Mouse (Mus musculus): ENCODE measurements around the gene Syt2. TPM values are rescaled to one million over a fixed set of nuclear protein-coding genes. Genes with fewer than 3 reads are reported as not detected.

Syt2 gene
- polyA plus RNA-seq, 1 experiment: 0.01 TPM

DNA sequence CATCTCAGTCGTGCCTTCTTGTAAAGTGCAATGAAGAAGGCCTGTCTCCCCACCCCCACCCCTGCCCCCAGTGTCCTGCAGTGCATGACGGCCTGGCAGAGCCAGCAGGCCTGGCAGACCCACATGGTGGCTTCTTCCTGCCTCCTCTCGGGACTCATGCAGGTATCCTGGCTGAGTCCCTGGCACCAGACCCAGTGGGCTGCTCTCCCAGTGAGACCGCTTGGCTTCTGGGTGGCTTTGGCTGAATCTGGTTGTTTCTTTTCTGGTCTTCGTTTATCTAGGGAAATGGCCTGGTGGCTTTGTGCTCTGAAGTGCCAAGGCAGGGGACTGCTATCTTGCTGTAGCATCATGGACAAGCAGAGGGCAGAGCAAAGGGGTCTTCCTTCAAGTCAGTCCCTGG, 68.6 kb downstream of the Syt2 start:
- Histone ChIP-seq H3K9me3 (ENCODE audit: control insufficient read depth, low read length) (no peaks in the 10 kb centered on the region), H3K4me3 (replicated peaks) (no peak overlapping the region), H3K36me3 (ENCODE audit: control insufficient read depth) (no peaks in the 10 kb centered on the region), H3K4me1 (ENCODE audit: control insufficient read depth) (no peaks in the 10 kb centered on the region), H3K27me3 (ENCODE audit: control insufficient read depth) (peaks cover 22% of the 10 kb centered on the region)
- TF ChIP-seq TAL1 (IDR thresholded peaks at IDR 0.05; ENCODE audit: low read length) (no peak), GATA1 (IDR thresholded peaks at IDR 0.05; ENCODE audit: low read length) (no peak)

DNA sequence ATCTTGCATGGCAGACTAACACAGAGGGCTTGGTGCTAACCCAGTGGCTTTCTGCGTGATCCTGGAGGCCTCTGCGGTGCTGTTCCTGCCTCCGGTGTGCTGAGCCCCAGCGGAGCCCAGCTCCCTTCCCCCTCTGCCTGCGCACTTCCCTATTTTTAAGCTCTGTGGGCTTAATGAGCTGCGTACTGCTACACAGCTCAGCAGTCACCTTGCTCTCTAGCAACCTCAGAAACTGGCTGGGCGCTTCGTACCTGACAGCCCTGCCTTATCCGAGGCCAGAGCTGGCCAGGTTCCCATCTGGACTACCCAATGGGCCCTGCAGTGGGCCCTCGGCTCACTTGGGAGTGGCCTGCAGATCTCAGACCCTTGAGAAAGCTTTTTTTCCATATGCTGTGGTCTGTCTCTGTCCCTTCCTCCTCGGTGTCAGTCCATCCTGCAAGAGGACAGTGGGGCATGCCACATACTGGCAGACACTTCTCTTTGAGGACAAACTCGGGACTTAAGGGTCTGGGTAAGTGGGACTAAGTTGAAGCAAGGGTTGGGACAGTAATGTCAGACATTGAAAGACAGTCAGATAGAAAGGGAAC, 73.3 kb downstream of the Syt2 start:
- Histone ChIP-seq H3K27me3 (ENCODE audit: control insufficient read depth) (no peaks in the 10 kb centered on the region), H3K4me3 (replicated peaks) (no peak overlapping the region)
- TF ChIP-seq TAL1 (IDR thresholded peaks at IDR 0.05; ENCODE audit: low read length) (no peak), GATA1 (IDR thresholded peaks at IDR 0.05; ENCODE audit: low read length) (no peak)

DNA sequence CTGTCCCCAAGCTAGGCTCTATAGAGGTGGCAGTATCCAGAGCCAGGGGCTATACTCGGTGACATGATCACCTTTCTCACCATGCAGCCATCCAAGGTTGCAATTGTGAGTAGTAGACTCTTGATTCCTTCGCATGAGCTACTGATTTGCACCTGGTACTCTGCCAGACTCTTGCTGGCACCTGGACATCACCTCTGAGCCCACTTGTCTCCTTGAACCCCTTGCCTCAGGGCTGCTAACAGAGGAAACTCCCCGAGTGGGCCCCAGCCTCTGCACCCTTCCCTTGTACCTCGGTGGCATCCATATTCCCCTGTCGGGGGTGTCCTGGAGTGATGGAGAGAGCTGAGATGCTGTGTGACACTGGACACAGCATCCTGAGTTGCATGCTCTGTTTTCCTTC, 75.0 kb downstream of the Syt2 start:
- no peaks in the 10 kb centered on the region for H3K36me3 ChIP-seq (ENCODE audit: control insufficient read depth)
- H3K4me3 ChIP-seq (replicated peaks): no peak overlapping the region
- H3K27me3 ChIP-seq (ENCODE audit: control insufficient read depth): 0 out of 2 replicates have a peak, but pooled peaks cover 1% of the 10 kb centered on the region
- H3K9me3 ChIP-seq (ENCODE audit: control insufficient read depth, low read length): no peaks in the 10 kb centered on the region
- no peak for TF ChIP-seq TAL1 (IDR thresholded peaks at IDR 0.05; ENCODE audit: low read length)
- TF ChIP-seq GATA1 (IDR thresholded peaks at IDR 0.05; ENCODE audit: low read length): no peak
- H3K4me1 ChIP-seq (ENCODE audit: control insufficient read depth): peaks cover 11% of the 10 kb centered on the region

More for the DNA sequence above, 73.3 kb downstream of the Syt2 start:
- H3K36me3 ChIP-seq (ENCODE audit: control insufficient read depth): no peaks in the 10 kb centered on the region
- H3K9me3 ChIP-seq (ENCODE audit: control insufficient read depth, low read length): no peaks in the 10 kb centered on the region
- H3K4me1 ChIP-seq (ENCODE audit: control insufficient read depth): peaks cover 6% of the 10 kb centered on the region

DNA sequence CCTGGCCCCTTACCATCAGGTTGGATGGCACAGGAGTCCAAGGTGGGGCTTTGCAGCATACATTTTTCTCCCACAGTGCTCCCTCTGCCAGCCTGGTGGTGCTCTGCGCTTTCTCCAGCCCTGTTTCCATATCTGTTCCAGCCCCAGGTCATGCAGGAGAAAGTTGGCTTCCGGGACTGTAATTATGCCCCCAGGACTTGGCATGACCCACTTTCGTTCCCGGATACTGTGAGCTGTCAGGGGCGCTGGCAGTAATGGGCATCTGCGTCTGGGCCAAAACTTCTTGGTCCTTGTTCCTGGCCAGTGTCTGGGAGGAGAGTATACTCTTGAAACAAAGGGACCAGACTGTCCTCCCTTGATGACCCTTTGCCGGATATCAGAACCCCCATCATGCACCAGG, 76.4 kb downstream of the Syt2 start:
- Histone ChIP-seq H3K4me1 (ENCODE audit: control insufficient read depth) (peaks cover 11% of the 10 kb centered on the region), H3K4me3 (replicated peaks) (no peak overlapping the region), H3K27me3 (ENCODE audit: control insufficient read depth) (0 out of 2 replicates have a peak, but pooled peaks cover 2% of the 10 kb centered on the region), H3K9me3 (ENCODE audit: control insufficient read depth, low read length) (no peaks in the 10 kb centered on the region), H3K36me3 (ENCODE audit: control insufficient read depth) (no peaks in the 10 kb centered on the region)
- no peak for TF ChIP-seq GATA1 (IDR thresholded peaks at IDR 0.05; ENCODE audit: low read length)
- TF ChIP-seq TAL1 (IDR thresholded peaks at IDR 0.05; ENCODE audit: low read length): no peak

DNA sequence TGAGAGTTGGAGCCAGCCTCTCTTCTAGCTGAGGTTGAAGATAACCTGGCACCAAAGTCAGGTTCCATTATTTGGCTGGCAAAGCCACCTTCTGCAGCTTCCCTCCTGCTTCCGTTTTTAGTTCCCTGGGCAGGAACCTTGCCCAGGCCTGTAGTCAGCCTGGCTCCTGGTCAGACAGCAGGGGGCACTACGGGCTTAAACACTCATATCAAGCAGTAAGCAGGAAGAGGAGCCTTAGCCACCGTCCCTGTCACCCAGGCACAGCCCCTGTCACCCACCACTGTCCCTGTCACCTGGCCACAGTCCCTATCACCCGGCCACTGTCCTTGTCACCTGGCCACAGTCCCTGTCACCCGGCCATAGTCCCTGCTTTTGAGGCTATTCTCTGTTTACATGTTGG, 78.8 kb downstream of the Syt2 start:
- Histone ChIP-seq H3K4me3 (replicated peaks) (no peak overlapping the region), H3K4me1 (ENCODE audit: control insufficient read depth) (peaks cover 11% of the 10 kb centered on the region), H3K27me3 (ENCODE audit: control insufficient read depth) (0 out of 2 replicates have a peak, but pooled peaks cover 2% of the 10 kb centered on the region), H3K36me3 (ENCODE audit: control insufficient read depth) (no peaks in the 10 kb centered on the region), H3K9me3 (ENCODE audit: control insufficient read depth, low read length) (no peaks in the 10 kb centered on the region)
- TF ChIP-seq TAL1 (IDR thresholded peaks at IDR 0.05; ENCODE audit: low read length) (no peak), GATA1 (IDR thresholded peaks at IDR 0.05; ENCODE audit: low read length) (no peak)

DNA sequence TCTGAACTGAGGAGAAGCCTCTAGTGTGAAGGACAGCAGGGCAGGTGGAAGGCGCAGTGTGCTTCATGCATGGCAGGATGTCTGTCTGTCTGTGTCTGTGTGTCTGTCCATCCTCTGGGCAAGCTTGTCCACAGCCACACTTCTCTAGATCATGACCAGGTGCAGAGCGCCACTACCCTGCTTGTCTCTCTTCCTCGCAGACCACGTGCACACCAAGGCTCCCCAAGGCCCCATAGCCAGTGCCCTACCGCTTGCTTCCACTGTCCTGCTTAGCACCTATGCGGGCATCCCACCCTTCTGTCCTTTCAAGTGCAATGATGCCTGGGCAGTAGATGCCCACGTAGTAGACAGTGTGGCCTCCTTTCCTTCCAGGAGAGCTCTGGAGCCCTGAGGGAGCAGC, 80.0 kb downstream of the Syt2 start:
- TF ChIP-seq GATA1 (IDR thresholded peaks at IDR 0.05; ENCODE audit: low read length): no peak
- 0 out of 2 replicates have a peak, but pooled peaks cover 2% of the 10 kb centered on the region for H3K27me3 ChIP-seq (ENCODE audit: control insufficient read depth)
- H3K4me1 ChIP-seq (ENCODE audit: control insufficient read depth): peaks cover 11% of the 10 kb centered on the region
- no peak overlapping the region for H3K4me3 ChIP-seq (replicated peaks)
- no peaks in the 10 kb centered on the region for H3K9me3 ChIP-seq (ENCODE audit: control insufficient read depth, low read length)
- no peaks in the 10 kb centered on the region for H3K36me3 ChIP-seq (ENCODE audit: control insufficient read depth)

DNA sequence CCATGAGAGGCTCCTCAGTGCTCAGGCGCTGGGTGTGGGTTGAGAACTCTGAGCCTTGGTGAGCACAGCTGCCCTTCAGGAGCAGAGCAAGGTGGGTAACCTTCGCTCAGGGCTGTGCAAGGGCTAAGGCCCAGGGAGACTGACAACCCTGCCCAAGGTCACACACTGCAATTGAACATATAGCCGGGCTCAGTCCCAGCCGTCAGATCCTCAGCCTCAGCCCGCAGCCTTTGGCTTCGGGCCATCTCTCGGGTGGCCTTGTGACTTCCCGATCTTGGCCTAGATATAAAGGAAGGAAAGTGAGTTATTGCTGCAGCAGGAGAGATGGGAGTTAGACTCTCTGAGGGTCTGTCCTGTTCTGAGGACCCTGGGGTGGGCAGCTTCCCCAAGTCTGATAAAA, 80.8 kb downstream of the Syt2 start:
- TF ChIP-seq GATA1 (IDR thresholded peaks at IDR 0.05; ENCODE audit: low read length) (no peak), TAL1 (IDR thresholded peaks at IDR 0.05; ENCODE audit: low read length) (no peak)
- H3K4me1 ChIP-seq (ENCODE audit: control insufficient read depth): peaks cover 9% of the 10 kb centered on the region
- H3K27me3 ChIP-seq (ENCODE audit: control insufficient read depth): 0 out of 2 replicates have a peak, but pooled peaks cover 2% of the 10 kb centered on the region
- H3K9me3 ChIP-seq (ENCODE audit: control insufficient read depth, low read length): no peaks in the 10 kb centered on the region
- H3K4me3 ChIP-seq (replicated peaks): no peak overlapping the region
- no peaks in the 10 kb centered on the region for H3K36me3 ChIP-seq (ENCODE audit: control insufficient read depth)

DNA sequence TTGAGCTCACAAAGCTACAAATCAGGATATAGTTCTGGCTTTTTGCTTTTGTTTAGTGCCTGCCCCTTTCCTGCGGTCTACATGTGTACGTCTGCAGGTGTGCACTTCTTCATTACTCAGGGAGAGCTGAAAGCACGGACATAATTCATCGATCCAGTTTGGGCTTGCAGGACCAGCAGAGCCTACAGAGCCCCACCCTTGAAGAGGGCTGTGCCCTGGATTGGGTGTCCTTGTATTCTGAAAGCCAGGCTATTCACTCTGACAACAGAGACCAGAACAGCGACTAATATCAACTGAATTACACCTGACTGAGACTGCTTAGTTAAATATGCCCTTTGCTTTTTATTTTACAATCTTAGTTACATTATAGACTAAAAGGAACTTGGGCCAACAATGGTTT, 87.2 kb downstream of the Syt2 start:
- Histone ChIP-seq H3K36me3 (ENCODE audit: control insufficient read depth) (no peaks in the 10 kb centered on the region), H3K4me1 (ENCODE audit: control insufficient read depth) (no peaks in the 10 kb centered on the region), H3K27me3 (ENCODE audit: control insufficient read depth) (peaks cover 14% of the 10 kb centered on the region), H3K9me3 (ENCODE audit: control insufficient read depth, low read length) (peaks cover 7% of the 10 kb centered on the region), H3K4me3 (replicated peaks) (no peak overlapping the region)
- no peak for TF ChIP-seq TAL1 (IDR thresholded peaks at IDR 0.05; ENCODE audit: low read length)

DNA sequence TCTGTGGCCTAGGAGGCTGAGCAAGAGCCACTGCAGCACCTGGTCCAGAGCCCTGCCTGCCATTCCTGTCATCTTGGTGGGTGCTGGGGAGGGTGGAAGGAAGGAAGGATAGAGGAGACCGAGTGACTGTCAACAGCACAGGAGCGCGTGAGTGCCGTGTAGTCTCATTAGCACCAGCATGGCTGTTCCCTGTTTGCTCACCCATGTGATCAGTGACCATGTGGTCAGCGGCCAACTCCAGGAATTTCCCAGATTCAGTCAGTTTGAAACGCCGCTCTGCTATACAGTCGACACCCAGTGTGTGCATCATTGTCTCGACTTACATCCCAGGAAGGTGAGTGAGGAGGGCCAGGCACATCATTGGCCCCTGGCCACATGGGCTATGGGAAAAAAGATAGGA, 91.0 kb downstream of the Syt2 start:
- H3K9me3 ChIP-seq (ENCODE audit: control insufficient read depth, low read length): peaks cover 6% of the 10 kb centered on the region
- H3K4me1 ChIP-seq (ENCODE audit: control insufficient read depth): peaks cover 23% of the 10 kb centered on the region
- H3K36me3 ChIP-seq (ENCODE audit: control insufficient read depth): no peaks in the 10 kb centered on the region
- no peak overlapping the region for H3K4me3 ChIP-seq (replicated peaks)
- TF ChIP-seq TAL1 (IDR thresholded peaks at IDR 0.05; ENCODE audit: low read length) (no peak), GATA1 (IDR thresholded peaks at IDR 0.05; ENCODE audit: low read length) (no peak)
- peaks cover 14% of the 10 kb centered on the region for H3K27me3 ChIP-seq (ENCODE audit: control insufficient read depth)

DNA sequence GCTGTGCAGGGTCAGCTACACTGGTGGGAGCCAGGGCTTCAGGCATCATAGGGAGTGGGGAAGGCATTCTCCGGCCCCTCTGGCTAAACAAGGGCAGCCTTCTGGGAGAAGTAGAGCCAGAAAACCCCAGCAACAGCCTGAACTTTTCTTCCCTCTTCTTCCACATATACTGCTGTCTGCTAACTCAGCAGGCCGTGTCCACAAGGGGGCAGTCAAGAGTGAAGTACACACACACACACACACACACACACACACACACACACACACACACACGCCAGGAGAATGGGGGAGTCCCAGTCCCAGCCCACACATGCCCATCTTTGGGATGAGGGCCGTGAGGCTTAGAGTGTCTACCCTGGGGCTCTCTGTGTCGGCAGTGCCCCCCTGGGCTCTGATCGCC, 95.0 kb downstream of the Syt2 start:
- peaks cover 61% of the 10 kb centered on the region for H3K4me1 ChIP-seq (ENCODE audit: control insufficient read depth)
- peak overlapping the region; percentile 46 for H3K4me3 ChIP-seq (replicated peaks)
- no peak for TF ChIP-seq TAL1 (IDR thresholded peaks at IDR 0.05; ENCODE audit: low read length)
- TF ChIP-seq GATA1 (IDR thresholded peaks at IDR 0.05; ENCODE audit: low read length): no peak
- H3K27me3 ChIP-seq (ENCODE audit: control insufficient read depth): peaks cover 10% of the 10 kb centered on the region; the same call in 1 of the 2 replicates
- no peaks in the 10 kb centered on the region for H3K9me3 ChIP-seq (ENCODE audit: control insufficient read depth, low read length)
- H3K36me3 ChIP-seq (ENCODE audit: control insufficient read depth): no peaks in the 10 kb centered on the region; the same call in 1 of the 2 replicates

Data from erythroblast, embryonic 14.5 days (primary cell).